8 mouse cellular contexts compared by ENCODE assay signal in genomic region chr10:127165354-127165653, GRCm38 (mm10). TPM values are rescaled to one million over a fixed set of nuclear protein-coding genes. Genes with fewer than 3 reads are reported as not detected.
A peak's percentile ranks its signal among the peaks of the same experiment; 100 is the strongest.
DNase-seq lines count a peak whose midpoint lies in the region; ATAC-seq and TF ChIP-seq lines count a peak whose summit lies in the region.

No protein-coding gene starts in this region.

- H3K9me3 ChIP-seq in liver, embryonic 11.5 days (ENCODE audit: control insufficient read depth, low read length), result no peaks in the 10 kb centered on the region
- H3K9me3 ChIP-seq in stomach, postnatal 0 days (ENCODE audit: control insufficient read depth, low read length), result no peaks in the 10 kb centered on the region

- peak overlapping the region; percentile 51 for H3K27ac ChIP-seq in liver, embryonic 11.5 days (ENCODE audit: low read depth, low read length)
- peak overlapping the region; percentile 88 for H3K27ac ChIP-seq in stomach, postnatal 0 days (replicated peaks)

- H3K9ac ChIP-seq in liver, embryonic 11.5 days (ENCODE audit: low read depth, low read length), result peak overlapping the region; percentile 78
- peak overlapping the region; percentile 77 for H3K9ac ChIP-seq in stomach, postnatal 0 days (ENCODE audit: low read length)

- TF ChIP-seq EP300 in stomach, postnatal 0 days (optimal IDR thresholded peaks at IDR 0.05), result no peak

- WGBS in liver, embryonic 11.5 days, result 0% methylated on average over 40 of the region's 42 CpGs
- under 1% methylated on average over 20 of the region's 42 CpGs for WGBS in stomach, postnatal 0 days

- peak; percentile 39 for ATAC-seq in liver, embryonic 11.5 days (replicated peaks; ENCODE audit: low FRiP score)
- no peak; the same call in none of the 2 replicates for ATAC-seq in stomach, postnatal 0 days (ENCODE audit: low FRiP score, low TSS enrichment)

- no peak for TF ChIP-seq CTCF in stomach, postnatal 0 days (IDR thresholded peaks at IDR 0.05; ENCODE audit: low read depth)

- H3K27me3 ChIP-seq in liver, embryonic 11.5 days (replicated peaks; ENCODE audit: control insufficient read depth, insufficient read depth, low read length), result peaks cover 43% of the 10 kb centered on the region
- H3K27me3 ChIP-seq in stomach, postnatal 0 days (ENCODE audit: control insufficient read depth, insufficient read depth, low read length), result no peaks in the 10 kb centered on the region

- DNase-seq in embryo, embryonic 9.5 days (ENCODE audit: extremely low spot score), result peak; percentile 65
- DNase-seq in embryo, embryonic 10 days (ENCODE audit: low spot score), result no peak
- DNase-seq in urinary bladder, postnatal 25 days (ENCODE audit: low spot score), result peak; percentile 42
- DNase-seq in urinary bladder, postnatal 10 days (ENCODE audit: low spot score), result no peak
- DNase-seq in liver, embryonic 11.5 days (ENCODE audit: low spot score), result no peak
- no peak for DNase-seq in stomach, postnatal 0 days (ENCODE audit: low spot score)
- DNase-seq in gastrocnemius, adult 8-10 months (ENCODE audit: low spot score in 2 of 2), result no peak
- no peak for DNase-seq in adrenal gland, postnatal 14 days

- H3K4me3 ChIP-seq in liver, embryonic 11.5 days (ENCODE audit: low read depth, low read length), result peak overlapping the region; percentile 65
- peak overlapping the region; percentile 61 for H3K4me3 ChIP-seq in stomach, postnatal 0 days (ENCODE audit: low read depth, low read length)

- H3K4me2 ChIP-seq in liver, embryonic 11.5 days, result peak overlapping the region; percentile 98
- peak overlapping the region; percentile 99 for H3K4me2 ChIP-seq in stomach, postnatal 0 days (replicated peaks; ENCODE audit: low read depth)

- no peaks in the 10 kb centered on the region for H3K36me3 ChIP-seq in liver, embryonic 11.5 days (ENCODE audit: control insufficient read depth, insufficient read depth, low read length)
- H3K36me3 ChIP-seq in stomach, postnatal 0 days (ENCODE audit: control insufficient read depth, insufficient read depth, low read length), result no peaks in the 10 kb centered on the region

- peaks cover 26% of the 10 kb centered on the region for H3K4me1 ChIP-seq in liver, embryonic 11.5 days (replicated peaks; ENCODE audit: control insufficient read depth, insufficient read depth, low read length)
- 0 out of 2 replicates have a peak, but pooled peaks cover 4% of the 10 kb centered on the region for H3K4me1 ChIP-seq in stomach, postnatal 0 days (replicated peaks; ENCODE audit: control insufficient read depth, insufficient read depth)

RNA-seq across cellular contexts. Expression of gene B4galnt1, which starts 0.3 kb away (rescaled TPM):
- polyA plus RNA-seq in liver, embryonic 11.5 days (2014; fragmentation: Nextera tagmentation; extraction: Ambion mirVana), result 21.6 and 26.3 TPM in 2 replicates
- 45.9 and 65.4 TPM in 2 replicates for polyA plus RNA-seq in stomach, postnatal 0 days (2015; fragmentation: Nextera tagmentation; extraction: Ambion mirVana)
- total RNA-seq in gastrocnemius, adult 8-10 months (2022), result under 1 TPM; 0.29 to 0.70 (median 0.38) TPM
- total RNA-seq in adrenal gland, postnatal 14 days (2021), result 14.6 and 24.7 TPM in 2 replicates

RNA-seq across cellular contexts. Expression of gene Slc26a10, which starts 15.1 kb away (rescaled TPM):
- polyA plus RNA-seq in liver, embryonic 11.5 days (2014; fragmentation: Nextera tagmentation; extraction: Ambion mirVana), result 3.6 and 5.2 TPM in 2 replicates
- polyA plus RNA-seq in stomach, postnatal 0 days (2015; fragmentation: Nextera tagmentation; extraction: Ambion mirVana), result 0.70 and 0.76 TPM in 2 replicates
- 1 to 10 TPM; 1.8 to 4.1 (median 2.7) TPM for total RNA-seq in gastrocnemius, adult 8-10 months (2022)
- total RNA-seq in adrenal gland, postnatal 14 days (2021), result 10.4 and 10.8 TPM in 2 replicates

RNA-seq across cellular contexts. Expression of gene Arhgef25, which starts 24.6 kb away (rescaled TPM):
- 28.3 and 30.2 TPM in 2 replicates for polyA plus RNA-seq in liver, embryonic 11.5 days (2014; fragmentation: Nextera tagmentation; extraction: Ambion mirVana)
- polyA plus RNA-seq in stomach, postnatal 0 days (2015; fragmentation: Nextera tagmentation; extraction: Ambion mirVana), result 25.3 and 29.7 TPM in 2 replicates
- total RNA-seq in gastrocnemius, adult 8-10 months (2022), result 10 to 100 TPM in 1 of 4 experiments, 1 to 10 TPM in 3; 7.1 to 12.1 (median 9.0) TPM
- 22.3 and 28.5 TPM in 2 replicates for total RNA-seq in adrenal gland, postnatal 14 days (2021)

RNA-seq across cellular contexts. Expression of gene Dtx3, which starts 30.2 kb away (rescaled TPM):
- 64.0 and 70.8 TPM in 2 replicates for polyA plus RNA-seq in liver, embryonic 11.5 days (2014; fragmentation: Nextera tagmentation; extraction: Ambion mirVana)
- 27.8 and 32.9 TPM in 2 replicates for polyA plus RNA-seq in stomach, postnatal 0 days (2015; fragmentation: Nextera tagmentation; extraction: Ambion mirVana)
- 10 to 100 TPM; 22.1 to 27.1 (median 23.2) TPM for total RNA-seq in gastrocnemius, adult 8-10 months (2022)
- total RNA-seq in adrenal gland, postnatal 14 days (2021), result 60.7 and 66.5 TPM in 2 replicates

RNA-seq across cellular contexts. Expression of gene Os9, which starts 44.4 kb away (rescaled TPM):
- 51.2 and 54.7 TPM in 2 replicates for polyA plus RNA-seq in liver, embryonic 11.5 days (2014; fragmentation: Nextera tagmentation; extraction: Ambion mirVana)
- polyA plus RNA-seq in stomach, postnatal 0 days (2015; fragmentation: Nextera tagmentation; extraction: Ambion mirVana), result 81.9 and 82.0 TPM in 2 replicates
- 10 to 100 TPM in 2 of 4 experiments, 1 to 10 TPM in 2; 7.4 to 13.9 (median 10.8) TPM for total RNA-seq in gastrocnemius, adult 8-10 months (2022)
- total RNA-seq in adrenal gland, postnatal 14 days (2021), result 97.9 and 108 TPM in 2 replicates

Comparison
In these comparisons a context has a peak if more than half of its experiments do, and no peak if none do; other contexts are left out.
1. DNase-seq: peak in embryo, embryonic 9.5 days (single experiment) and urinary bladder, postnatal 25 days (single experiment); none in embryo, embryonic 10 days (single experiment), urinary bladder, postnatal 10 days (single experiment), liver, embryonic 11.5 days (single experiment), stomach, postnatal 0 days (single experiment), gastrocnemius, adult 8-10 months (0 of 2) and adrenal gland, postnatal 14 days (single experiment).